Mouse (Mus musculus) frontal cortex, adult (tissue): Measurements from ENCODE around the gene Ikzf4.

ENCODE experiments used
- ATAC-seq: cut with Nextera tagmentation; 2 replicates; pipeline ENCODE4 v1.9.2; 2017; ENCODE audit warnings: mild to moderate bottlenecking, moderate library complexity, mixed read lengths; ENCODE audit not compliant: low TSS enrichment

The Ikzf4 gene

DNA sequence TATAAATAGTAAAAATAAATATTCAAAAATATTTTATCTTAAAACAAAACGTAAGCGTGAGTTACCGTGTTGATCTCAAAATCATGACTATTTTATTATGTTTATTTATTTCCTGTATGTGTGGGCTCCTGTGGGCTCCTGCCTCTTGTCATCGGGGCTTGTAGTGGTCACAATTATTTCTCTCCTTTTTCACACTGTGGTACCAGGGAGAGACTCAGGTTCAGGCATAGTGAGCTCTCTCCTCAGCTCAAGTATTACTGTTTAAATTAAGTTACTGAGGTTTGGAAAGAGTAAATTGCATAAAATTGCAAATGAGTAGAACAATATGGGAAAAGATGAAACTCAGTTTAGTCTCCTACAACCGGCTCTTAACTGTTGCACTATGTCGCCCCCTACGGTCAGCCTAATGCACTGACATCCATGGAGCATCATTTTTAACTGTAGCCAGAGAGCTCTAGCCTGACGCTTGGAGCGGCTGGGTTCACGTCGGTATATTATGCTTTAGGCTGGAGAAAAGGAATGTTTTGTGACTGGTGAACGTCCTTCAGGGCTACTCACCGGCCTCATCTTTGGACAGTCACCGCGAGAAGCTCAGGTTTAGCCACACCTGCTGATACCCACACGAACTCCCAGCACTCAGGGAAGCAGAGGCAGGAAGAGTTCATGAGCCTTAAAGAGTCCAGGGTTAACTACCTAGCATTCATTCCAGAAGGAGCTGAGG lies 33.2 kb downstream of the Ikzf4 start:
- ATAC-seq = peak; percentile 97

DNA sequence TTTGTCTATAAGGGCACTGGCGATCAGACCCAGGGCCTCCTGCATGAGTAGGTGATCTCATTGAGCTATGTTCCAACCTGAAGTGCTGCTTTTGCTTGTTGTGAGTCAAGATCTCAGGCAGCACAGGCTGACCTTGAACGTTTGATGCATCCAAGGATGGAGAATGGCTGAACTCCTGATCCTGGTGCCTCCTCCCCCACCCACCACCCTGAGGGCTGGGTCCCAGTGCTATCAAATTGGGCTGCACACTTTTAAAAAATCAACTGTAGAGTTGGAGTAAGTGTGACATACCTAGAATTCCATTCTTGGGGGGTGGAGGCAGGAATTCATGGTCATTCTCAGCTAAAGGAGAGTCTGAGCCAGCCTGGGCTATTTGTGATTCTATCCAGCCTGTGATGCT lies 39.3 kb downstream of the Ikzf4 start:
- no peak for ATAC-seq

DNA sequence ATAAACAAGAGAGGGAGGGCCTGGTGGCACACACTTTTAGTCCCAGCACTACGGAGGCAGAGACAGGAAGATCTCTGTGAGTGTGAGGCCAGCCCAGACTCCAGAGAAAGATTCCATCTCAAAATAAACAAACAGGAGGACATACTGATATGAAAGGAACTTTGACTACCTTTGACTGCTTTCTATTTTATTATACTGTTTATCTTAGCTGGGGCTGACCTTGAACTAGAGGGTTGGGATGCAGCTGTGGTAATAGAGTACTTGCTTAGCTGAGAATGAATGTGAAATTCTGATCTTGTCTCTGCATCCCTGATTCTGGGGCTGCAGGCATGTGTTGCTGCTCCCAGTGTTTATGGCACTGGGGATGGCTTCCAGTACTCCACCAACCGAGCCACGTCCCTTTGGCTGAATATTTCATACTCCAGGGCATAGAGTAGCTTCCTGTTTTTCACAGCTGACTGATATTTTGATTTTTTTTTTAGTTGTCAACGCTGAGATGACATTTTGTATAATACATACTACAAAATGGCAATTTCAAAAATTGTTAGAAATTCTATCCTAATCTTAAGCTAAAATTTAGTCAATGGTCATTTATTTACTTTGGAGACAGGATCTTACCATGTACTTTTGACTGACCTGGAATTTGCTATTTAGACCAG lies 43.2 kb downstream of the Ikzf4 start:
- no peak for ATAC-seq

DNA sequence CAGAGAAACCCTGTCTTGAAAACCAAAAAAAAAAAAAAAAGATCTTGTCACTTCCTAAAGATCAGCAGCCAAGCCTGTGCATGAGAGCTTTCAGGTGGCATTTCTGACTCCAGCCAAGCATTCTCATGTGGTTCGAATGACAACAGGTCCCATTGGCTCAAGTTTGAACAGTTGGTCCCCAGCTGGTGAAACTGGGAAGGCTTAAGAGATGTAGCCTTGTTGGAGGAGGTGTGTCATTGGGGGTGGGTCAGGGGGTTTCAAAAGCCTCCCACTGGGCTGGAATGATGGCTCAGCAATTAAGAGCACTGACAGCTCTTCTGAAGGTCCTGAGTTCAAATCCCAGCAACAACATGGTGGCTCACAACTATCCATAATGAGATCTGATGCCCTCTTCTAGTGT lies 44.3 kb downstream of the Ikzf4 start:
- no peak for ATAC-seq

DNA sequence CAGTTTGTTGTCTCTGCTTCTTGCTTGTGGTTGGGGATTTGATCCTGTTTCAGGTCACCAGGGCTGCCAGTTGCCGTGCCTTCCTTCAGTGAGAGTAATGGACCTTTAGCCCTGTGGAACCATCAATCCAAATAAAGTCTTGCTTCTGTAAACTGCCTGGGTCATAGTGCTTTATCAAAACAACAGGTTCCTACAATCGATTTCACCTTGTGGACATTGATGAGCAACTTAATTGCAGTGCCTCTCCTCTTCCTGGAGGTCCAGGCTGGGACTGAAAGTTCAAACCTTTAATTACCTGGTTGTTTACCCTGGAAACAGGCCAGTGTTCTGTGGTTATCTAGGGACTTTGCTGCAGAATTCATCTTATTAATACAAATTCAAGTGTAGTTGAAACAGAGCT lies 47.3 kb downstream of the Ikzf4 start:
- ATAC-seq = no peak

DNA sequence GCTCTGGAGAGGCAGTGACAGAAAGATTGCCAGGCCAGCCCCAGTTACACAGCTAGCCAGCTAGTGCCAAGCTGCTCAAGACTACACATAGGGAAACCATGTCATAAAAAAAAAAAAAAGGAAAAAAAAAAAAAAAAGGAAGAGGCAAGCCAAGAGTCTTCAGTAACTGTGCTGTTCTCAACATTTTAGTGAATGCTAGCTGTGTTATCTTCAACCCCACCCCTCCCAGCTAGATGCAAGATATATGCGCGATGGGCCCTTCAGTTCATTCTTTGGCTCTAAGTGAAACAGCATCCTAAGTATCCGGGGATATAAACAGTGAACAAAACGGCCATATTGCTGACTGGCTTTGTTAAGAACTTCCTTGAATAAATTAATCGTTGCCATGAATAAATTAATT lies 53.0 kb downstream of the Ikzf4 start:
- no peak for ATAC-seq

DNA sequence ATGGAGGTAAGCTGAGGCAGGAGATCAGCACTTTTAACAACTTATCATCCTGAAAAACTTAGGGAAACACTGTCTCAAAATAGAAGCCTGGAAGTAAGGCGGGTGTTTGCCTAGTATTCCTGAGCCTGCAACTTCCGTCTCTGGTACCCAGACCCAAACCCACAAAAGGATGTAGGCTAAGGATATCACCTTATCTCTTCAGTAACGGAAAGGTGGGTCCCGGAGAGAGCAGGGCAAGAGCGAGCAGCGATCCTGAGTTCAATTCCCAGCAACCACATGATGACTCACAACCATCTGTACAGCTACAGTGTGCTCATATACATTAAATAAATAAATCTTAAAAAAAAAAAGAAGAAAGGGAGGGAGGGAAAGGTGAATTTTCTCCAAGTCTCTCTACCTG lies 54.4 kb downstream of the Ikzf4 start:
- no peak for ATAC-seq

DNA sequence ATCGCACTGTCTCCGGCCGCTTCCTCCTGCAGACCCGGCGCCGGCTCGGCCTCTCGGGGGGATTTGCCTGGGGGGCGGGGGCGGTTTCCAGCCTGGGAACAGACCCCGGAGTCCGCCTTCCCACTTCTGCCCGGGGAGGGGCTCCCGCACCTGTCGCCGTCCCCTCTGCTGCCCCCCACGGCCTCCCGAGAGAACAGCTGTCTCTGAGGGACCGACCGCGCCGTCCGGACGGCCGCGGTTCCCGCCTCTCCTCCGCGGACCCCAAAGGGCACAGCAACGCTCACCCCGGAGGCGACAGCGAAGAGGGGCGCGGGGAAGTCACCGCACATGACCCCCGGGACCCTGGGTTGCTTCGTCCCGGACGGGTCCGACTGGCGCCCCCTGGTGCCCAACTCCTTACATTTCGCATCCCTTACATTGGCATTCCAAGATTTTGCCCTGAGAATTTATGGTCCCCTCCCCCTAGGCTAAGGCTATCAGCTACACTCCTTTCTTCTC lies 55.5 kb downstream of the Ikzf4 start:
- ATAC-seq = peak; percentile 62; the same call in 1 of the 2 replicates

DNA sequence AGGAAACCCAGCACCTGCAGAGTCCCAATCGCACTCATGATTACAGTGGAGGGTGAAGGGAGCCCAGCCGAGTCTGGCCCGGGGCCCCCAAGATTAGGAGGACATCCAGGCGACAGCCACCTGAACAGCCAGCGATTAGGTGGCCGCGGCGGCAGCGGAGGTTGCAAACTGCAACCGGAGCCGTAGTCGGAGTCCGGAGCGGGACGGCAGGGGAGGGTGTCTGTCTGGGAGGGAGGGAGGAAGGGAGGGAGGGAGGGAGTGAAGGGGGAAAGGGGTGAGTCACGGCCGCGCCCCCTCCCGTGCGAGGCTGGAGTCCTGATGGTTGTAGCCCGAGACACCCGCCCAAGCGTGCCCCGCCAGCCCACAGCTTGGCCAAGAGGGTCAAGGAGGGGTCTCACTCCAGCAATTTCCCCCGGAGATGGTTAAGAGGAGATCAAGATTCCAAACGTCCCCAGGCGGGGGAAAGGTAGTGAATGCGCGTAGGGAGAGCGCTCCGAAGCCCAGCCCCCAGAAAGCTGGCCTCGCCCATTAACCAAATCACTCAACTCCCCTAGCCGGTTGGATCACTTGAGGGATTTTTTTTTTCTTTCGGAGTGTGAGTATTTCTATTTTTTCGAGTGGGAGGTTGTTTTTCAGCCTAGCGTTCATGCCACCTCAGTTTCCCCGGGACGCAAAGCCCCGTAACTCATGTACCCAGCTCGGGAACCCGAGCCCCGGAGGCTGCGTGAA lies 56.2 kb downstream of the Ikzf4 start, which contains the start of gene Erbb3:
Gene Erbb3, minus strand, starts transcription at position 189 of the 729 bp plus-strand sequence.
- peak; percentile 35; the same call in 1 of the 2 replicates for ATAC-seq

DNA sequence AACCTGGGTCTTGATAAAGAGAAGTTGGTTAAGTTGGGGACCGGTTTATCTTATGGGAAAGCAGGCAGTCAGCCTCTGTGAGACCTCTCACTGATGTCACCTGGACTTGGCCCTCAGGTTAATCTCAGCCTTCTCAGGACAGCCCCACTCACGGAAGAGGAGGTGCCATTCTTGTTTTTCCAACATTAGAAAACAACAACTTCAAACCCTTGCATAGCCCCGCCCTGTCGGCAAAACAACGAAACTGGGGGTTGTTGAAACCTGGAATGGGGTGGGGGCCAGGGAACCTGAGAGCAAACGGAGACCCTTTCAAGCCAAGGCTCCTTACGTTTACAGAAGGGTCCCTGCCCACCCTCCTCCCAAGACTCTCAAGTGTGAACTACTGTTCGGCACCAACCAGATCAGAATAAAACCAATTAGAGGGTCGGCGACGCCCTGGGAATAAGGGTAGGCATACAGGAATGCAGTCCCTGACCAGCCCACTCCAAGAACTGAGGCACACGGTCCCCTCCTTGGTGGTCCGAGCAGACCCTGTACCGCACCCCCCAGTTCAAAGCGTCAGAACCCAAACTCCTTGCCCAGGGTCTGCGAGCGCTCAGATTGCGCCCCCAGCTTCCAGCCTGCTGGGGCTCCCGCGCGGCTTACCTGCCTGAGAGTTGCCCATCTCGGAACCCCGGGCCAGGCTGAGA lies 56.9 kb downstream of the Ikzf4 start:
- ATAC-seq = no peak

DNA sequence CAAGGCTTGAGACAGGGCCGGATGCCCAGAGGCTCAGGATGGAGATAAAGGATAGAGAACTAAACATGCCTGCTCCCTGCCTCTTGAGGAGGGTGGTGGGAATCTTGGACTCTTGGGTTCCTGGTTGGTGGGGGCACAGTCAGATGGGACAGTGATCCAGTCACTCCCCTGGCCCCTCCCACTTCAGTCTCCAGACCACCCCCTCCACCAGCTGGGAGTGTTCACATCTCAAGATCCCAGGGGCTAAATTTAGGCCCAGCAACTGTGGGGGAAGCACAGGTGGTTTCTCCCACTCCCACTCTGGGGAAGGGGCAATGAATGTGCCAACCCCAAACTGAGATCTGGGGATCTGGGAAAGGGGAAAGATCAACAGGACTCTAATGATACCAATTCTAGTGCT lies 57.7 kb downstream of the Ikzf4 start:
- no peak for ATAC-seq

DNA sequence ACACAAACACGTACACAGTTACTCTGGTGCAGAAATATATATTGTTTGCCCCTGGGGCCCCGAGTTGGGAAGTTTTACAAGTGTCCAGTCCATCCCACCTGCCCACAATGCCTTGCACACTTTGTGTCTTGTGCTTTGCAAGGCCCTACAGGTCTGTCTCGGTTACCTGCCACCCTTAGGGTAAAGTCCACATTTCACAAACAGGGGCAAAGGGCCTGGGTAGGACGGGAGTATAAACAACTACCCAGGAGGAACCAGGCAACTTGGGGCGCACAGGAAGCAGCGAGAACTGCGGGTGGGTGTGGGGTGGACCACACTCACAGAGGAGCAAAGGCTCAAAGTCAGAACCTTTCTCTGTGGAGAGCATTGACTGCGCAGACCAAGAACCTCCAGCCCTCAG lies 58.1 kb downstream of the Ikzf4 start:
- ATAC-seq = no peak

DNA sequence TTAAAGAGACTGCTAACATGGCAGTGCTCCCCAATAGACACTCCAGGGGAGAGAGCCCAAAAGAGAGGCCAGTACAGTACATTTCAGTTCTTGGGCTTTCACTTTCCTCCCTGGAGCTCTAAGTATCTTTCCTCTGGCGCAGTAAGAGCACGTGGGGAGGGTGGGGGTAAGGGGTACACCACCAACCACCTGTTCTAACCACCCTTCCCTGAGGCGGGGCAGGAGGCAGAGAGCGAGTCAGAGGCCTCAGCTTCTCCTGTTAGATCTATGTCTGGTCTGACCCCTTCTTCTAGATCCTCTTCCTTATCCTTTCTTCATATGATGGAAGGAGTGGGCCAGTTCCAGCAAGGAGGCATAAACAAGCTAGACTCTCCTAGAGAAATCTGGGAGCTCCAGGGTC lies 58.7 kb downstream of the Ikzf4 start:
- ATAC-seq = no peak

DNA sequence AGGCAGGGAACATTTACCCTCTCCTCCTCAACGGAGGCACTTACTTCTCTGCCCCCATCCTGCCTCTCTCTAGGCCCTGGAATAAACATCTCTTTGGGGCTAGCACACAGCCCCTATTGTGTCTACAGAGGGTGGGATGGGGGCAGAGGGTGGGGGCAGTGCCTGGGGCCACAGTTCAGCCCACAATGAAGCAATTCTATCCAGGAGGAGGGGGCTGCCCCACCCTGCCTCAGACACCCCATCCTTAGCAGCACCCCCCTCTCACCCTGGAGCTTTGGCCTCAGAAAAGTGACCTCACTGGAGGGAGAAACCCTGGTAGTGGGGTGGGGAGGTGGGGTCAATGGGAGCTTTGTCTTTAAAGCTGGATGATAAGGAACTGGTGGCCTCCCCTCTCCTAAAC lies 59.2 kb downstream of the Ikzf4 start:
- ATAC-seq = 0 out of 2 replicates have a peak, but pooled peaks have one; percentile 16

DNA sequence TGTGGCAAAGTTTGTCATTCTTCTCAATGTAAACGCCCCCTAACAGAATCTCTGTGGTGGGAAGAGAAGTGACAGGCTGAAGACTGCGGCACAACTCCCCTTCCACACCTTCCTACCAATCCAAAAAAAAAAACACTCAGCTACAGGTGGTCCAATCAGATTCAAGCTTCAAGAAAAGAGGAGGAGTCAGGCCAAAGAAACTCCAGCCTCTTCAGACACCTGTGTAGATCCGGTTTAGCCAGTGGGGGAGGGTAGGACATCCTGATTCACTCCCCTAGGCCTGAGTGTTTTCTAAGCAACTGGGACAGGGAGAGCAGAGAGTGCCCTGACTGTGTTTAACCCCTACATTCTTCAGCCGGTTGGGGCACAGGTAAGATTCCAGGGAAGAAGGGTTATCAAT lies 61.4 kb downstream of the Ikzf4 start:
- no peak for ATAC-seq

DNA sequence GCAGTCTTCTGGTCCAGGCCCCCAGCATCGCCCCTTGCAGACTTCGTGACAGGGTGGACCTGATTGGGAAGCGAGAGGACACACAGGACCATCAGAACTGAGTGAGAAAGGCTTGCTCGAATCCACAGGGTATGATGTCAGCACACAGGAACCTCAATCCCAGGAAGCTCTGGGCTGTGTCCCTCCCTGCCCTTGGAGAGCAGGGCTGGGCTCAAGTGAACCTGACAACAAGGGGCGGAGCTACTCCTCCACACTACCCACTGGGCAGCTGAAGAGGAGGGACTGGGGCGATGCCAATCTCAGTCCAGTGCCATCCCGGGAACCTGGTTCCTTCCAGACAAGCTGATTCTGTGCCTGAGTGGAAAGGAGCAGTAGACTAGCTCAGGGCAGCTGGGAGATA lies 62.1 kb downstream of the Ikzf4 start:
- ATAC-seq = 0 out of 2 replicates have a peak, but pooled peaks have one; percentile 29
